Comparison of ENCODE assay signal across 27 mouse cellular contexts in the genomic region with DNA sequence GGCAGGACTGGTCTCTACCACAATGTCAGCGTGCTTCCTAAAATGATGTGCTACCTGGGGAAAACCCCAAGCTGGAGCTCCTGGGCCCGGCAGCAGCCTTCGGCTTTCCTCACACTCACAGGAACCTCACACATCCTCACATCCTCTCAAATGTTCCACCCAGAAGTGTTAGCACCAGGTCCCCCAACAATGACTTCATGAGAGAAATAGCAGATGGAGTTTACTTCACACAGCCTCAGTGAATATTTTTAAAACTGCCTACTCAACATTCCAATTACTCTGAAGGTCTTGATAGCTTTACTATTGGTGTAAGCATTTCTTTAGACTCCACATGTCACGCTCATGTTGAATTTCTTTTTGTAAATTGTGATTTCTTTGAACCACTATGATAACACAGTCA.
"Had no signal": no experiment of that assay in that cellular context is flagged by ENCODE, and none has a peak within 500 bp of the region (broad histone marks: within the 10 kb centered on the region; RNA-seq: fewer than 3 reads in every experiment).

No protein-coding gene starts in this region.

- H3K27ac ChIP-seq: gastrocnemius, adult 2 months; heart, embryonic 10.5 days; hindbrain, embryonic 10.5 days; hindbrain, embryonic 12.5 days; hindbrain, embryonic 14.5 days; intestine, embryonic 15.5 days; limb, embryonic 13.5 days; limb, embryonic 15.5 days; liver, embryonic 12.5 days; liver, embryonic 14.5 days had no signal

- H3K4me2 ChIP-seq: heart, embryonic 12.5 days; hindbrain, embryonic 12.5 days; hindbrain, embryonic 14.5 days; intestine, embryonic 15.5 days; limb, embryonic 13.5 days; limb, embryonic 15.5 days; liver, embryonic 12.5 days had no signal

- H3K9ac ChIP-seq: heart, embryonic 12.5 days; hindbrain, embryonic 12.5 days; hindbrain, embryonic 14.5 days; intestine, embryonic 15.5 days; limb, embryonic 13.5 days; limb, embryonic 15.5 days; liver, embryonic 12.5 days; liver, embryonic 14.5 days had no signal

- H3K4me1 ChIP-seq: hindbrain, embryonic 12.5 days; intestine, embryonic 15.5 days; limb, embryonic 13.5 days; limb, embryonic 15.5 days; liver, embryonic 12.5 days had no signal

- H3K9me3 ChIP-seq: heart, embryonic 10.5 days; heart, embryonic 12.5 days; hindbrain, embryonic 10.5 days; hindbrain, embryonic 12.5 days; intestine, embryonic 15.5 days; limb, embryonic 13.5 days; limb, embryonic 15.5 days; liver, embryonic 12.5 days had no signal

- H3K27me3 ChIP-seq: heart, embryonic 12.5 days; hindbrain, embryonic 12.5 days; intestine, embryonic 15.5 days; limb, embryonic 13.5 days; limb, embryonic 15.5 days; liver, embryonic 12.5 days had no signal

- DNase-seq: gastrocnemius, adult 2 months; gastrocnemius, postnatal 10 days; gastrocnemius, postnatal 25 days; heart, adult 18-20 months; heart, postnatal 10 days; heart, postnatal 4 days; kidney, adult 18-20 months; kidney, adult 8-10 months; kidney, postnatal 10 days; kidney, postnatal 25 days; kidney, postnatal 4 days; layer of hippocampus, adult 9-11 months; layer of hippocampus, postnatal 36 days; left cerebral cortex, postnatal 4 days had no signal

- ATAC-seq: hindbrain, embryonic 16.5 days; inflammation-experienced regulatory T-cells, adult 6 months; intestine, embryonic 15.5 days; intestine, postnatal 0 days; liver, embryonic 12.5 days had no signal

- H3K4me3 ChIP-seq: gastrocnemius, adult 2 months; heart, embryonic 10.5 days; heart, embryonic 12.5 days; hindbrain, embryonic 10.5 days; hindbrain, embryonic 12.5 days; intestine, embryonic 15.5 days; limb, embryonic 13.5 days; limb, embryonic 15.5 days; liver, embryonic 12.5 days had no signal

- H3K36me3 ChIP-seq: heart, embryonic 10.5 days; heart, embryonic 12.5 days; hindbrain, embryonic 10.5 days; hindbrain, embryonic 12.5 days; intestine, embryonic 15.5 days; limb, embryonic 13.5 days; limb, embryonic 15.5 days; liver, embryonic 12.5 days had no signal
